Mouse (Mus musculus) heart, adult 8-10 months (tissue): ENCODE measurements around the gene Slc22a2. TPM values are rescaled to one million over a fixed set of nuclear protein-coding genes. Genes with fewer than 3 reads are reported as not detected.

Experiments used
- total RNA-seq, 4 experiments: library from RNA; stranded (reverse); gene quantifications; 2 replicates each; pipeline ENCODE4 v1.2.4; 2022

The Slc22a2 gene
- total RNA-seq, 4 experiments from 2014 or later: not detected

Other genes starting within 250 kb of the Slc22a2 start
- not detected for gene Plg, start 205.5 kb upstream of the Slc22a2 start, total RNA-seq
- 10 to 100 TPM in 3 of 4 experiments, 1 to 10 TPM in 1; 9.4 to 18.1 (median 13.0) TPM for gene Slc22a3, start 76.4 kb upstream of the Slc22a2 start, total RNA-seq
- gene Slc22a1, start 91.7 kb downstream of the Slc22a2 start, total RNA-seq: 10 to 100 TPM in 3 of 4 experiments, 1 to 10 TPM in 1; 9.5 to 26.9 (median 14.3) TPM
- gene Igf2r, start 185.5 kb downstream of the Slc22a2 start, total RNA-seq: 100 to 1,000 TPM; 103 to 124 (median 118) TPM